Mouse (Mus musculus): ENCODE measurements at regions not wholly inside any gene's neighbourhood (a gene's known extent, or its start where the extent isn't known, plus 50 kb on each side); places are given as distances from the start of the nearest gene placed in this dataset.
A peak's percentile ranks its signal among the peaks of the same experiment; 100 is the strongest.

GRCm38 (mm10) chr13:28633541-28634041 lies 319.9 kb downstream of the Sox4 start:
- Histone ChIP-seq H3K9ac (ENCODE audit: low read depth, low read length) (no peak overlapping the region), H3K4me3 (ENCODE audit: low read depth, low read length) (no peak overlapping the region), H3K4me2 (no peak overlapping the region), H3K27me3 (replicated peaks; ENCODE audit: control insufficient read depth, insufficient read depth, low read length) (no peaks in the 10 kb centered on the region), H3K4me1 (replicated peaks; ENCODE audit: control insufficient read depth, insufficient read depth, low read length) (peaks cover 11% of the 10 kb centered on the region), H3K27ac (ENCODE audit: low read depth, low read length) (no peak overlapping the region), H3K36me3 (ENCODE audit: control insufficient read depth, insufficient read depth, low read length) (no peaks in the 10 kb centered on the region), H3K9me3 (ENCODE audit: control insufficient read depth, low read length) (0 out of 2 replicates have a peak, but pooled peaks cover 3% of the 10 kb centered on the region)
- ATAC-seq (replicated peaks; ENCODE audit: low FRiP score) (no peak; the same call in 1 of the 2 replicates), DNase-seq (ENCODE audit: low spot score) (no peak)
- WGBS, result 54% methylated on average over 5 of the region's 5 CpGs

- H3K27me3 ChIP-seq (replicated peaks; ENCODE audit: control insufficient read depth, insufficient read depth, low read length), result no peaks in the 10 kb centered on the region
- no peak overlapping the region for H3K4me2 ChIP-seq
- peak overlapping the region; percentile 39; the same call in 1 of the 2 replicates for H3K27ac ChIP-seq (ENCODE audit: low read depth, low read length)
- H3K9ac ChIP-seq (ENCODE audit: low read depth, low read length), result no peak overlapping the region
- ATAC-seq (replicated peaks; ENCODE audit: low FRiP score) (peak; percentile 58; the same call in 1 of the 2 replicates), DNase-seq (ENCODE audit: low spot score) (no peak)
- 0 out of 2 replicates have a peak, but pooled peaks cover 3% of the 10 kb centered on the region for H3K9me3 ChIP-seq (ENCODE audit: control insufficient read depth, low read length)
- H3K36me3 ChIP-seq (ENCODE audit: control insufficient read depth, insufficient read depth, low read length), result no peaks in the 10 kb centered on the region
- H3K4me1 ChIP-seq (replicated peaks; ENCODE audit: control insufficient read depth, insufficient read depth, low read length), result peaks cover 8% of the 10 kb centered on the region
- no peak overlapping the region for H3K4me3 ChIP-seq (ENCODE audit: low read depth, low read length)
- WGBS, result 50% methylated on average over 9 of the region's 9 CpGs
Observed at GRCm38 (mm10) chr13:28629431-28630331, 323.8 kb downstream of the Sox4 start.

GRCm38 (mm10) chr13:28628751-28629150 lies 324.8 kb downstream of the Sox4 start:
- no peak overlapping the region for H3K4me2 ChIP-seq
- WGBS, result 64% methylated on average over 8 of the region's 8 CpGs
- H3K4me1 ChIP-seq (replicated peaks; ENCODE audit: control insufficient read depth, insufficient read depth, low read length), result peaks cover 8% of the 10 kb centered on the region
- ATAC-seq (replicated peaks; ENCODE audit: low FRiP score) (no peak), DNase-seq (ENCODE audit: low spot score) (no peak)
- H3K36me3 ChIP-seq (ENCODE audit: control insufficient read depth, insufficient read depth, low read length), result no peaks in the 10 kb centered on the region
- no peaks in the 10 kb centered on the region for H3K27me3 ChIP-seq (replicated peaks; ENCODE audit: control insufficient read depth, insufficient read depth, low read length)
- H3K9me3 ChIP-seq (ENCODE audit: control insufficient read depth, low read length), result 0 out of 2 replicates have a peak, but pooled peaks cover 3% of the 10 kb centered on the region
- H3K4me3 ChIP-seq (ENCODE audit: low read depth, low read length), result no peak overlapping the region
- H3K9ac ChIP-seq (ENCODE audit: low read depth, low read length), result no peak overlapping the region
- H3K27ac ChIP-seq (ENCODE audit: low read depth, low read length), result no peak overlapping the region

- H3K9ac ChIP-seq (ENCODE audit: low read depth, low read length), result no peak overlapping the region
- H3K4me3 ChIP-seq (ENCODE audit: low read depth, low read length), result no peak overlapping the region
- WGBS, result 43% methylated on average over 3 of the region's 3 CpGs
- H3K4me2 ChIP-seq, result no peak overlapping the region
- H3K27ac ChIP-seq (ENCODE audit: low read depth, low read length), result no peak overlapping the region
- H3K9me3 ChIP-seq (ENCODE audit: control insufficient read depth, low read length), result no peaks in the 10 kb centered on the region
- no peaks in the 10 kb centered on the region for H3K36me3 ChIP-seq (ENCODE audit: control insufficient read depth, insufficient read depth, low read length)
- H3K4me1 ChIP-seq (replicated peaks; ENCODE audit: control insufficient read depth, insufficient read depth, low read length), result no peaks in the 10 kb centered on the region
- ATAC-seq (replicated peaks; ENCODE audit: low FRiP score), result no peak
- H3K27me3 ChIP-seq (replicated peaks; ENCODE audit: control insufficient read depth, insufficient read depth, low read length), result no peaks in the 10 kb centered on the region
- no peak for DNase-seq (ENCODE audit: low spot score)
Observed at GRCm38 (mm10) chr13:28618961-28619360, 334.6 kb downstream of the Sox4 start.

GRCm38 (mm10) chr13:28617503-28617902 lies 336.0 kb downstream of the Sox4 start:
- DNase-seq (ENCODE audit: low spot score) (no peak), ATAC-seq (replicated peaks; ENCODE audit: low FRiP score) (no peak)
- Histone ChIP-seq H3K4me3 (ENCODE audit: low read depth, low read length) (no peak overlapping the region), H3K36me3 (ENCODE audit: control insufficient read depth, insufficient read depth, low read length) (no peaks in the 10 kb centered on the region), H3K4me2 (no peak overlapping the region), H3K27ac (ENCODE audit: low read depth, low read length) (no peak overlapping the region), H3K9me3 (ENCODE audit: control insufficient read depth, low read length) (no peaks in the 10 kb centered on the region), H3K27me3 (replicated peaks; ENCODE audit: control insufficient read depth, insufficient read depth, low read length) (no peaks in the 10 kb centered on the region), H3K9ac (ENCODE audit: low read depth, low read length) (no peak overlapping the region), H3K4me1 (replicated peaks; ENCODE audit: control insufficient read depth, insufficient read depth, low read length) (no peaks in the 10 kb centered on the region)
- WGBS, result 77% methylated on average over 4 of the region's 4 CpGs

- Histone ChIP-seq H3K4me3 (ENCODE audit: low read depth, low read length) (no peak overlapping the region), H3K36me3 (ENCODE audit: control insufficient read depth, insufficient read depth, low read length) (no peaks in the 10 kb centered on the region), H3K4me2 (no peak overlapping the region), H3K27me3 (replicated peaks; ENCODE audit: control insufficient read depth, insufficient read depth, low read length) (no peaks in the 10 kb centered on the region), H3K9ac (ENCODE audit: low read depth, low read length) (no peak overlapping the region), H3K27ac (ENCODE audit: low read depth, low read length) (no peak overlapping the region), H3K9me3 (ENCODE audit: control insufficient read depth, low read length) (no peaks in the 10 kb centered on the region), H3K4me1 (replicated peaks; ENCODE audit: control insufficient read depth, insufficient read depth, low read length) (no peaks in the 10 kb centered on the region)
- ATAC-seq (replicated peaks; ENCODE audit: low FRiP score), result no peak
- DNase-seq (ENCODE audit: low spot score), result no peak
- WGBS, result 62% methylated on average over 9 of the region's 9 CpGs
Observed at GRCm38 (mm10) chr13:28616645-28617381, 336.7 kb downstream of the Sox4 start.

- Histone ChIP-seq H3K4me2 (no peak overlapping the region), H3K9me3 (ENCODE audit: control insufficient read depth, low read length) (no peaks in the 10 kb centered on the region), H3K27me3 (replicated peaks; ENCODE audit: control insufficient read depth, insufficient read depth, low read length) (no peaks in the 10 kb centered on the region), H3K9ac (ENCODE audit: low read depth, low read length) (no peak overlapping the region), H3K4me3 (ENCODE audit: low read depth, low read length) (no peak overlapping the region), H3K4me1 (replicated peaks; ENCODE audit: control insufficient read depth, insufficient read depth, low read length) (no peaks in the 10 kb centered on the region), H3K27ac (ENCODE audit: low read depth, low read length) (no peak overlapping the region), H3K36me3 (ENCODE audit: control insufficient read depth, insufficient read depth, low read length) (no peaks in the 10 kb centered on the region)
- WGBS, result 48% methylated on average over 6 of the region's 6 CpGs
- ATAC-seq (replicated peaks; ENCODE audit: low FRiP score), result no peak
- DNase-seq (ENCODE audit: low spot score), result no peak
Observed at GRCm38 (mm10) chr13:28607551-28608114, 345.9 kb downstream of the Sox4 start.

- Histone ChIP-seq H3K27ac (ENCODE audit: low read depth, low read length) (no peak overlapping the region), H3K9ac (ENCODE audit: low read depth, low read length) (no peak overlapping the region), H3K9me3 (ENCODE audit: control insufficient read depth, low read length) (no peaks in the 10 kb centered on the region), H3K4me1 (replicated peaks; ENCODE audit: control insufficient read depth, insufficient read depth, low read length) (no peaks in the 10 kb centered on the region), H3K4me2 (no peak overlapping the region), H3K36me3 (ENCODE audit: control insufficient read depth, insufficient read depth, low read length) (no peaks in the 10 kb centered on the region), H3K4me3 (ENCODE audit: low read depth, low read length) (no peak overlapping the region), H3K27me3 (replicated peaks; ENCODE audit: control insufficient read depth, insufficient read depth, low read length) (no peaks in the 10 kb centered on the region)
- WGBS, result 58% methylated on average over 1 of the region's 1 CpGs
- peak; percentile 1 for DNase-seq (ENCODE audit: low spot score)
- no peak for ATAC-seq (replicated peaks; ENCODE audit: low FRiP score)
Observed at GRCm38 (mm10) chr13:28606651-28607050, 346.9 kb downstream of the Sox4 start.
